Mouse (Mus musculus) thymus, postnatal 0 days (tissue): ENCODE measurements around the gene Mn1. TPM values are rescaled to one million over a fixed set of nuclear protein-coding genes. Genes with fewer than 3 reads are reported as not detected.
A peak's percentile ranks its signal among the peaks of the same experiment; 100 is the strongest.

ENCODE experiments used
- DNase-seq: peaks from one replicate; pipeline ENCODE4 v3.0.0-alpha.2; 2015; ENCODE audit warnings: low spot score
- polyA plus RNA-seq: library from polyadenylated mRNA; unstranded; fragments of >200 nt; fragmentation: Nextera tagmentation; extraction: Ambion mirVana; gene quantifications from 2 replicates; pipeline ENCODE4 v1.2.1, GENCODE M21; 2015

Mn1 gene
- polyA plus RNA-seq, 1 experiment from 2014 or later, result 2.9 TPM

- no peak for DNase-seq
These were observed 8.6 kb upstream of the Mn1 start for GRCm38 (mm10) chr5:111408470-111409105.

- DNase-seq, result no peak
These were observed 7.6 kb upstream of the Mn1 start for GRCm38 (mm10) chr5:111409412-111410044.

GRCm38 (mm10) chr5:111410665-111411064 lies 6.5 kb upstream of the Mn1 start:
- no peak for DNase-seq

- DNase-seq, result peak; percentile 90
These were observed 3.0 kb upstream of the Mn1 start for GRCm38 (mm10) chr5:111414192-111414591.

GRCm38 (mm10) chr5:111414770-111415249 lies 2.4 kb upstream of the Mn1 start:
- no peak for DNase-seq

GRCm38 (mm10) chr5:111415575-111415974 lies 1.6 kb upstream of the Mn1 start:
- no peak for DNase-seq

- peak; percentile 53 for DNase-seq
These were observed 1.1 kb upstream of the Mn1 start for GRCm38 (mm10) chr5:111416048-111416447.

GRCm38 (mm10) chr5:111417378-111418131 lies 393 bp downstream of the Mn1 start:
- no peak for DNase-seq

GRCm38 (mm10) chr5:111418202-111419120 lies 1.3 kb downstream of the Mn1 start:
- DNase-seq, result no peak

GRCm38 (mm10) chr5:111419121-111419881 lies 2.1 kb downstream of the Mn1 start:
- DNase-seq, result no peak

GRCm38 (mm10) chr5:111420011-111420691 lies 3.0 kb downstream of the Mn1 start:
- no peak for DNase-seq

GRCm38 (mm10) chr5:111420896-111421295 lies 3.7 kb downstream of the Mn1 start:
- DNase-seq, result no peak

- no peak for DNase-seq
These were observed 4.3 kb downstream of the Mn1 start for GRCm38 (mm10) chr5:111421424-111421823.

GRCm38 (mm10) chr5:111422058-111422800 lies 5.1 kb downstream of the Mn1 start:
- no peak for DNase-seq

GRCm38 (mm10) chr5:111423011-111423410 lies 5.8 kb downstream of the Mn1 start:
- DNase-seq, result no peak

GRCm38 (mm10) chr5:111423616-111424015 lies 6.5 kb downstream of the Mn1 start:
- no peak for DNase-seq

- no peak for DNase-seq
These were observed 8.7 kb downstream of the Mn1 start for GRCm38 (mm10) chr5:111425813-111426212.

- DNase-seq, result no peak
These were observed 9.1 kb downstream of the Mn1 start for GRCm38 (mm10) chr5:111426249-111426648.

- DNase-seq, result no peak
These were observed 11.7 kb downstream of the Mn1 start for GRCm38 (mm10) chr5:111428882-111429281.
